Mouse (Mus musculus) adrenal gland, postnatal 14 days (tissue): ENCODE results near the gene Tgfbrap1. TPM values are rescaled to one million over a fixed set of nuclear protein-coding genes. Genes with fewer than 3 reads are reported as not detected.

Experiments
- DNase-seq: peaks from one replicate; pipeline ENCODE4 v3.0.0; 2021; ENCODE audit warnings: mixed read lengths
- total RNA-seq: library from RNA; stranded (reverse); gene quantifications from 2 replicates; pipeline ENCODE4 v1.2.3, GENCODE M21; 2021

The Tgfbrap1 gene
- total RNA-seq, 1 experiment from 2014 or later, result 25.8 TPM

- DNase-seq, result peak; percentile 64
These were observed 14.4 kb upstream of the Tgfbrap1 start for GRCm38 (mm10) chr1:43112882-43113281.

GRCm38 (mm10) chr1:43110556-43110955, 12.1 kb upstream of the Tgfbrap1 start:
- peak; percentile 82 for DNase-seq

GRCm38 (mm10) chr1:43108729-43109128, 10.3 kb upstream of the Tgfbrap1 start:
- DNase-seq, result no peak

- DNase-seq, result no peak
These were observed 4.2 kb downstream of the Tgfbrap1 start for GRCm38 (mm10) chr1:43094206-43094605.

GRCm38 (mm10) chr1:43092056-43093015, 6.1 kb downstream of the Tgfbrap1 start:
- peak; percentile 79 for DNase-seq

GRCm38 (mm10) chr1:43091306-43092055, 7.0 kb downstream of the Tgfbrap1 start:
- peak; percentile 17 for DNase-seq

- DNase-seq, result no peak
These were observed 8.0 kb downstream of the Tgfbrap1 start for GRCm38 (mm10) chr1:43090418-43090817.

- DNase-seq, result no peak
These were observed 15.5 kb downstream of the Tgfbrap1 start for GRCm38 (mm10) chr1:43082946-43083345.

GRCm38 (mm10) chr1:43078124-43078523, 20.3 kb downstream of the Tgfbrap1 start:
- no peak for DNase-seq

GRCm38 (mm10) chr1:43074791-43075190, 23.6 kb downstream of the Tgfbrap1 start:
- DNase-seq, result no peak

- DNase-seq, result no peak
These were observed 25.9 kb downstream of the Tgfbrap1 start for GRCm38 (mm10) chr1:43072561-43072960.

GRCm38 (mm10) chr1:43072028-43072427, 26.4 kb downstream of the Tgfbrap1 start:
- DNase-seq, result no peak

GRCm38 (mm10) chr1:43070726-43071125, 27.7 kb downstream of the Tgfbrap1 start:
- no peak for DNase-seq

- no peak for DNase-seq
These were observed 30.9 kb downstream of the Tgfbrap1 start for GRCm38 (mm10) chr1:43067551-43067950.

- DNase-seq, result no peak
These were observed 31.9 kb downstream of the Tgfbrap1 start for GRCm38 (mm10) chr1:43066573-43066972.

GRCm38 (mm10) chr1:43065615-43066310, 32.7 kb downstream of the Tgfbrap1 start:
- peak; percentile 73 for DNase-seq

GRCm38 (mm10) chr1:43051903-43052302, 46.5 kb downstream of the Tgfbrap1 start:
- DNase-seq, result no peak

GRCm38 (mm10) chr1:43047811-43048210, 50.6 kb downstream of the Tgfbrap1 start:
- DNase-seq, result no peak

GRCm38 (mm10) chr1:43046990-43047389, 51.4 kb downstream of the Tgfbrap1 start:
- no peak for DNase-seq

GRCm38 (mm10) chr1:43045204-43045982, 53.0 kb downstream of the Tgfbrap1 start:
- no peak for DNase-seq

GRCm38 (mm10) chr1:43042271-43042670, 56.2 kb downstream of the Tgfbrap1 start:
- DNase-seq, result no peak

GRCm38 (mm10) chr1:43036014-43036413, 62.4 kb downstream of the Tgfbrap1 start:
- DNase-seq, result no peak
